Mouse (Mus musculus): ENCODE results near the gene Elovl5. TPM values are rescaled to one million over a fixed set of nuclear protein-coding genes. Genes with fewer than 3 reads are reported as not detected.

Gene Elovl5
- polyA plus RNA-seq, 1 experiment from 2014 or later: 67.0 TPM

- 27% methylated on average over 10 of the region's 10 CpGs for WGBS
- ATAC-seq (ENCODE audit: low FRiP score, low read depth): no peak
- H3K9ac ChIP-seq (replicated peaks): peak overlapping the region; percentile 81
- peak overlapping the region; percentile 87 for H3K4me2 ChIP-seq (replicated peaks)
- peak overlapping the region; percentile 93 for H3K4me3 ChIP-seq
- no peaks in the 10 kb centered on the region for H3K27me3 ChIP-seq
- peak overlapping the region; percentile 92; the same call in 1 of the 2 replicates for H3K27ac ChIP-seq (replicated peaks)
- H3K36me3 ChIP-seq: no peaks in the 10 kb centered on the region
- H3K4me1 ChIP-seq: peaks cover 24% of the 10 kb centered on the region
- H3K9me3 ChIP-seq: no peaks in the 10 kb centered on the region
Observed at GRCm38 (mm10) chr9:77918211-77918610, 1.0 kb downstream of the Elovl5 start.

- Histone ChIP-seq H3K4me3 (no peak overlapping the region), H3K27me3 (no peaks in the 10 kb centered on the region), H3K4me1 (peaks cover 24% of the 10 kb centered on the region), H3K4me2 (replicated peaks) (no peak overlapping the region; the same call in 1 of the 2 replicates), H3K9me3 (no peaks in the 10 kb centered on the region), H3K27ac (replicated peaks) (no peak overlapping the region), H3K36me3 (no peaks in the 10 kb centered on the region), H3K9ac (replicated peaks) (no peak overlapping the region)
- 78% methylated on average over 5 of the region's 5 CpGs for WGBS
- no peak for ATAC-seq (ENCODE audit: low FRiP score, low read depth)
Observed at GRCm38 (mm10) chr9:77918961-77919670, 2.0 kb downstream of the Elovl5 start.

GRCm38 (mm10) chr9:77920481-77920880 lies 3.3 kb downstream of the Elovl5 start:
- Histone ChIP-seq H3K4me3 (no peak overlapping the region), H3K9ac (replicated peaks) (no peak overlapping the region), H3K4me1 (peaks cover 24% of the 10 kb centered on the region), H3K36me3 (no peaks in the 10 kb centered on the region), H3K27me3 (no peaks in the 10 kb centered on the region), H3K9me3 (no peaks in the 10 kb centered on the region), H3K27ac (replicated peaks) (no peak overlapping the region), H3K4me2 (replicated peaks) (no peak overlapping the region)
- WGBS: 75% methylated on average over 3 of the region's 3 CpGs
- no peak for ATAC-seq (ENCODE audit: low FRiP score, low read depth)

- Histone ChIP-seq H3K4me1 (peaks cover 24% of the 10 kb centered on the region), H3K9ac (replicated peaks) (no peak overlapping the region), H3K27ac (replicated peaks) (no peak overlapping the region), H3K4me2 (replicated peaks) (no peak overlapping the region), H3K27me3 (no peaks in the 10 kb centered on the region), H3K9me3 (no peaks in the 10 kb centered on the region), H3K36me3 (no peaks in the 10 kb centered on the region), H3K4me3 (no peak overlapping the region)
- no peak for ATAC-seq (ENCODE audit: low FRiP score, low read depth)
- 84% methylated on average over 16 of the region's 18 CpGs for WGBS
Observed at GRCm38 (mm10) chr9:77921366-77922260, 4.4 kb downstream of the Elovl5 start.

DNA sequence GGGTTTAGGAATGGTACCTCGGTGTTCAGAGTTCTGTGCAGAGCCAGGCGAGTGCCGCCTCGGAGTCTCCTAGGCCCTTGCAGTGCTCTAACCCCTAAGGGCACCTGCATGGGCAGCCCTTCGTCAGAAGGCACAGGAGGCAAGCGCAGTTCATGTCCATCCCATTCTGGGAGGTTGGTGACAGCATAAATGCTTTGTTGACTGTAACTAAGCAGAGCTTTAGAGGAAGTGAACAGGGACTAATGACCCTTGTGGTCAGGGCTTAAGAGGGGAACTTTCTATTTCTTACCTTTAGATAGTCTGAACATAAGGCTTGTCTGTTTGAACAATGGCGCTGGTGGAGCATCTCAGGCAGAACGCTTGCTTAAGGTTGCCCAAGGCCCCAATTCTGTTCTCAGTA lies 6.6 kb downstream of the Elovl5 start:
- H3K4me2 ChIP-seq (replicated peaks): no peak overlapping the region
- H3K4me1 ChIP-seq: peaks cover 15% of the 10 kb centered on the region
- no peaks in the 10 kb centered on the region for H3K36me3 ChIP-seq
- WGBS: 87% methylated on average over 8 of the region's 8 CpGs
- no peaks in the 10 kb centered on the region for H3K27me3 ChIP-seq
- no peak overlapping the region for H3K4me3 ChIP-seq
- H3K27ac ChIP-seq (replicated peaks): no peak overlapping the region
- no peak for ATAC-seq (ENCODE audit: low FRiP score, low read depth)
- no peaks in the 10 kb centered on the region for H3K9me3 ChIP-seq
- no peak overlapping the region for H3K9ac ChIP-seq (replicated peaks)

- Histone ChIP-seq H3K27me3 (no peaks in the 10 kb centered on the region), H3K36me3 (no peaks in the 10 kb centered on the region), H3K4me3 (no peak overlapping the region), H3K9ac (replicated peaks) (no peak overlapping the region), H3K4me2 (replicated peaks) (no peak overlapping the region), H3K9me3 (no peaks in the 10 kb centered on the region), H3K4me1 (peaks cover 11% of the 10 kb centered on the region; the same call in 1 of the 2 replicates), H3K27ac (replicated peaks) (no peak overlapping the region)
- no peak for ATAC-seq (ENCODE audit: low FRiP score, low read depth)
- 79% methylated on average over 11 of the region's 11 CpGs for WGBS
Observed at GRCm38 (mm10) chr9:77924199-77924598, 7.0 kb downstream of the Elovl5 start.

- ATAC-seq (ENCODE audit: low FRiP score, low read depth): no peak
- no peak overlapping the region for H3K4me2 ChIP-seq (replicated peaks)
- 85% methylated on average over 8 of the region's 8 CpGs for WGBS
- no peaks in the 10 kb centered on the region for H3K9me3 ChIP-seq
- H3K36me3 ChIP-seq: no peaks in the 10 kb centered on the region
- no peak overlapping the region for H3K4me3 ChIP-seq
- H3K4me1 ChIP-seq: peaks cover 11% of the 10 kb centered on the region
- no peak overlapping the region for H3K27ac ChIP-seq (replicated peaks)
- no peaks in the 10 kb centered on the region for H3K27me3 ChIP-seq
- no peak overlapping the region for H3K9ac ChIP-seq (replicated peaks)
Observed at GRCm38 (mm10) chr9:77926151-77926550, 9.0 kb downstream of the Elovl5 start.

- H3K36me3 ChIP-seq: no peaks in the 10 kb centered on the region
- 89% methylated on average over 5 of the region's 5 CpGs for WGBS
- peaks cover 18% of the 10 kb centered on the region for H3K4me1 ChIP-seq
- H3K9ac ChIP-seq (replicated peaks): no peak overlapping the region
- H3K27ac ChIP-seq (replicated peaks): no peak overlapping the region
- no peaks in the 10 kb centered on the region for H3K9me3 ChIP-seq
- H3K27me3 ChIP-seq: no peaks in the 10 kb centered on the region
- no peak overlapping the region for H3K4me2 ChIP-seq (replicated peaks)
- no peak for ATAC-seq (ENCODE audit: low FRiP score, low read depth)
- no peak overlapping the region for H3K4me3 ChIP-seq
Observed at GRCm38 (mm10) chr9:77926911-77927310, 9.7 kb downstream of the Elovl5 start.

DNA sequence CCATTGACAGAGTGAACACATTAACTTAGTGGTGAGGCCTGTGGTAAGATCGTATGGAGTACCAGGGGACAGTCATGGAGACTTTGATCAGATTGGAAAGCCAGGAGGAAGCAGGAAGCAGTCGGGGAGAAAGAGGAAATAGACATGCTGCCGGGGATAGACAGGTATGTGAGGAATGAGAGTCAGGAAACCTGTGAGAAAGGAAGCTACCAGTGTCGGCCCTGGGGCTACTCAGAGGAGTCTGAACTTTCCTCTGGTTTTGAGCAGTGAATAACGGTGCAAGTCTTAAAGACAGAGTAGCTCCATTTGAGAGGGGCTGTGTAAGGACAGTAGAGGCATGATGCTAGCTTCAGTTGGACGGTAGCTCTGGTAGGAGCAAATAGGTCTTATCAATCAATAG lies 10.3 kb downstream of the Elovl5 start:
- H3K4me3 ChIP-seq: no peak overlapping the region
- H3K27me3 ChIP-seq: no peaks in the 10 kb centered on the region
- no peak for ATAC-seq (ENCODE audit: low FRiP score, low read depth)
- no peak overlapping the region for H3K4me2 ChIP-seq (replicated peaks)
- H3K27ac ChIP-seq (replicated peaks): no peak overlapping the region
- peaks cover 18% of the 10 kb centered on the region for H3K4me1 ChIP-seq
- no peaks in the 10 kb centered on the region for H3K9me3 ChIP-seq
- H3K36me3 ChIP-seq: no peaks in the 10 kb centered on the region
- H3K9ac ChIP-seq (replicated peaks): no peak overlapping the region
- 72% methylated on average over 6 of the region's 6 CpGs for WGBS

DNA sequence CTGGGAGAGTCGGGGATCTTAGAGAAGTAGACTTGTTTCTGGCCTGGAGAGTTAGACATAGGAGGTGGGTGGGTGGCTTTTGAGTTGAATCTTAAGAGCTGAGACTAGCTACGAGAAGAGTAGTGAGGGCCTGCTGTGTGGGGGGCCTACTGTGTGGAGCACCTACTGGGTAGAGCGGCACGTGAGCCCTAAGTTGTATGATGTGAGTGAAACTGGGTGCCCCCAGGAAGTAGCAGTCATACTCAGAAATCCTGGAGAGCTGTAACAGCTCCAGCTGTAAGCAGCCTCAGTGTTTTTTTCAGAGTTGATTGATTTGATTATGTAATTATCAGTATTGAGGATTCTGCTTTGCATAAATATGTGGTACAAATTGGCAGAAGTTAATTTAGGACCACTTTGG lies 11.6 kb downstream of the Elovl5 start:
- no peaks in the 10 kb centered on the region for H3K36me3 ChIP-seq
- H3K9me3 ChIP-seq: no peaks in the 10 kb centered on the region
- H3K4me3 ChIP-seq: no peak overlapping the region
- no peak for ATAC-seq (ENCODE audit: low FRiP score, low read depth)
- H3K27me3 ChIP-seq: no peaks in the 10 kb centered on the region
- peaks cover 18% of the 10 kb centered on the region for H3K4me1 ChIP-seq
- no peak overlapping the region for H3K27ac ChIP-seq (replicated peaks)
- no peak overlapping the region for H3K4me2 ChIP-seq (replicated peaks)
- WGBS: 85% methylated on average over 4 of the region's 4 CpGs
- H3K9ac ChIP-seq (replicated peaks): no peak overlapping the region

DNA sequence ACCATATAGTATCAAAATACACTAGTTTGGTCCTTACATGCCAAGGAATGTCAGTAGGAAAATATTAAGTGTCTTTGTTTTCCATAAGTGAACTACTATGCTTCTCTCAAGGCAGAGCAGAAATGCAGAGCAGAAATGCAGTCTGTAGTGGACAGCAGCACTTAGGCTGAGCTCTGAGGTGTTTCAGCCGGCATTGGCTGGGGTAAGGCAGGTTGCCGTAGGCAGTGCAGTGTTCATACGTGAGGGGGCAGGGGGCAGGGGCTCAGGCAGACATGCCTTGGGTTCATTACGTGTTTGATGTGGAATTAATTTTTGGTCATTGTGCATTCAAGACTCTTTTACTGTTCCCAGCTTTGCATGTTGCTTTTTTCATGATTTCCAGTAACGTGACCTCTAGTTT lies 12.1 kb downstream of the Elovl5 start:
- H3K4me2 ChIP-seq (replicated peaks): no peak overlapping the region
- WGBS: 81% methylated on average over 5 of the region's 5 CpGs
- peaks cover 18% of the 10 kb centered on the region for H3K4me1 ChIP-seq
- no peaks in the 10 kb centered on the region for H3K9me3 ChIP-seq
- ATAC-seq (ENCODE audit: low FRiP score, low read depth): no peak
- H3K27ac ChIP-seq (replicated peaks): no peak overlapping the region
- H3K9ac ChIP-seq (replicated peaks): no peak overlapping the region
- H3K4me3 ChIP-seq: no peak overlapping the region
- no peaks in the 10 kb centered on the region for H3K27me3 ChIP-seq
- no peaks in the 10 kb centered on the region for H3K36me3 ChIP-seq

Data from midbrain, embryonic 12.5 days (tissue).